Mouse (Mus musculus) hindbrain, embryonic 16.5 days (tissue): Measurements from ENCODE around the gene Rbpj. TPM values are rescaled to one million over a fixed set of nuclear protein-coding genes. Genes with fewer than 3 reads are reported as not detected.

Source experiments
- ATAC-seq: fragments of 200-750 bp; cut with Nextera tagmentation; 2 replicates; pipeline ENCODE4 v1.8.0; 2017; ENCODE audit warnings: moderate TSS enrichment, moderate library complexity
- H3K27ac ChIP-seq: fragments of 300-500 bp; sonication (generic); 2 replicates; pipeline ENCODE4 v1.5.1; 2014; ENCODE audit warnings: low read depth, mild to moderate bottlenecking, control low read depth, low read length, moderate library complexity
- H3K27me3 ChIP-seq: fragments of 300-500 bp; sonication (generic); replicated peaks from 2 replicates; pipeline ENCODE4 v1.6.1; 2014; ENCODE audit warnings: low read length; ENCODE audit not compliant: control insufficient read depth, insufficient read depth
- H3K36me3 ChIP-seq: fragments of 300-500 bp; sonication (generic); 2 replicates; pipeline ENCODE4 v1.6.1; 2014; ENCODE audit warnings: mild to moderate bottlenecking, low read length, moderate library complexity, mixed read lengths; ENCODE audit not compliant: control insufficient read depth, insufficient read depth
- H3K4me1 ChIP-seq: fragments of 300-500 bp; sonication (generic); 2 replicates; pipeline ENCODE4 v1.6.1; 2014; ENCODE audit warnings: low read depth, low read length; ENCODE audit not compliant: control insufficient read depth, insufficient read depth
- H3K4me2 ChIP-seq: fragments of 300-500 bp; sonication (generic); 2 replicates; pipeline ENCODE4 v1.6.1; 2014; ENCODE audit warnings: mild to moderate bottlenecking, low read length, control low read depth, moderate library complexity
- H3K4me3 ChIP-seq: fragments of 300-500 bp; sonication (generic); 2 replicates; pipeline ENCODE4 v1.5.1; 2014; ENCODE audit warnings: mild to moderate bottlenecking, low read length, control low read depth, moderate library complexity
- H3K9ac ChIP-seq: fragments of 300-500 bp; sonication (generic); 2 replicates; pipeline ENCODE4 v1.6.1; 2014; ENCODE audit warnings: low read depth, mild to moderate bottlenecking, control low read depth, low read length, moderate library complexity
- H3K9me3 ChIP-seq: fragments of 300-500 bp; sonication (generic); 2 replicates; pipeline ENCODE4 v1.6.1; 2014; ENCODE audit warnings: mild to moderate bottlenecking, low read length, moderate library complexity; ENCODE audit not compliant: control insufficient read depth
- WGBS: fragments of 180-500 bp; shearing (Covaris S2); extraction: QIAGEN DNeasy Blood & Tissue Kit; methylation state at CpG from one replicate; pipeline ENCODE4 v1.1.7; 2014; 5-methylcytosine and 5-hydroxymethylcytosine counted together
- polyA plus RNA-seq: library from polyadenylated mRNA; unstranded; fragments of >200 nt; fragmentation: Nextera tagmentation; extraction: Ambion mirVana; gene quantifications from 2 replicates; pipeline ENCODE4 v1.2.1, GENCODE M21; 2015

Gene Rbpj
- polyA plus RNA-seq, 1 experiment from 2014 or later, result 19.8 TPM

DNA sequence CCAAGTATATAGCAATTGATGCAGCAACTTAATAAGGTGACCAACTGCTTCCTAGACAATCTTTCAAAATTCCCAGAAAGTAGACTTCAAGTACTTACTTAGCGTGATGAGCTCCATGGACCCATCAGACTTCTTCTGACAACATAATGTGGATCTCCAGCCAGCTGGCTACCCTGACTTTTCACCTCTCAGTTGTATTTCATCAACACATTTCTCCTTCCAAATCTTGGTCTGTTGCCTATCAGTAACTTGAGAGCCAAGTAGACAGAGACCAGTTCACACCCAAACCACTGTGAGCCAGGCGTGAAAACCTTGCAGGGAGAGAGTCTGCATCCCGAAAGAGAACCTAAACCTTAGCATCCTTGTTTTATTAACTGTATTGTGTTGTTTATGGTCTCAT is 26.3 kb upstream of the Rbpj start:
- Histone ChIP-seq H3K4me2 (no peak overlapping the region), H3K9me3 (no peaks in the 10 kb centered on the region), H3K4me3 (no peak overlapping the region), H3K9ac (no peak overlapping the region), H3K4me1 (no peaks in the 10 kb centered on the region), H3K27ac (no peak overlapping the region), H3K36me3 (no peaks in the 10 kb centered on the region), H3K27me3 (no peaks in the 10 kb centered on the region)
- WGBS, result 89% methylated on average over 3 of the region's 3 CpGs
- no peak for ATAC-seq

DNA sequence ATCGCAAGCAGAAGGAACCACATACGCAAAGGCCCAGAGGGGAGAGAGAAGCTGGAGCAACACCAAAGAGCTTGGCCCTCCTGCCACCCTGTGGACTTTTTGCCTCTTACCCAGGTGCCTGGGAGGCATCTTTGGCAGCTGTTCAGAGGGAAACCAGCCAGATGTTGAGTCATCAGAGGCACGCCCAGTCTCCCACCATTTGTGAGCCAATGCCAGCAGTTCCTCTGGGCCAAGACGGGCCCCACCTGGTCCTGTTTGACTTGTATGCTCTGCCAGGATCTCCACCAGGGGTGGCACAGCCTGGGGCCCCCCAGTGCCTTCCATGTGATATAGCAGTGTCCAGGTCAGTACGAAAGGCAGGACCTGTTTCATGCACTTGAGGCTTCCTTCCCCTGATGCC is 21.9 kb upstream of the Rbpj start:
- WGBS, result 85% methylated on average over 5 of the region's 5 CpGs
- Histone ChIP-seq H3K27ac (no peak overlapping the region), H3K9me3 (no peaks in the 10 kb centered on the region), H3K9ac (no peak overlapping the region), H3K4me3 (no peak overlapping the region), H3K4me2 (no peak overlapping the region), H3K4me1 (no peaks in the 10 kb centered on the region), H3K27me3 (no peaks in the 10 kb centered on the region), H3K36me3 (no peaks in the 10 kb centered on the region)
- ATAC-seq, result no peak

DNA sequence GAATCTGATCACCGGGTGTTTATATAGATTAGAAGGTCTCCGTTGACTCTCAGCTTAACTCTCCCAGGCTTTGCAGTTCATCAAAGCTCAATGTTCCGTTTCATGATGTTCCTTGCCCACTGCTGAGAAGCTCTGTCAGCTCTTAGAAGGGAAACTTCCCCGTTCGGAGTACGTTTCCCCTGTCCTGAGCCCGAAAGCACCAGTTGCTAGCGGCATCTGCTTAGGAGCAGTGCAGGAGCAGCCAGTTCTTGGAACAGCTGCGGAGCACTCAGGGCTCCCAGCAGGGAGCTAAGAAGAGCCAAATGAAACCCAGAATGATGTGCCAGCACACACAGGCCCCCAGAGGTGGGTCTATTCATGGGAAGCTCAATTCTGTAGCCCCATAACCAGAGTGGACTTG is 15.0 kb upstream of the Rbpj start:
- WGBS, result 59% methylated on average over 9 of the region's 9 CpGs
- H3K9me3 ChIP-seq, result no peaks in the 10 kb centered on the region
- ATAC-seq, result no peak

DNA sequence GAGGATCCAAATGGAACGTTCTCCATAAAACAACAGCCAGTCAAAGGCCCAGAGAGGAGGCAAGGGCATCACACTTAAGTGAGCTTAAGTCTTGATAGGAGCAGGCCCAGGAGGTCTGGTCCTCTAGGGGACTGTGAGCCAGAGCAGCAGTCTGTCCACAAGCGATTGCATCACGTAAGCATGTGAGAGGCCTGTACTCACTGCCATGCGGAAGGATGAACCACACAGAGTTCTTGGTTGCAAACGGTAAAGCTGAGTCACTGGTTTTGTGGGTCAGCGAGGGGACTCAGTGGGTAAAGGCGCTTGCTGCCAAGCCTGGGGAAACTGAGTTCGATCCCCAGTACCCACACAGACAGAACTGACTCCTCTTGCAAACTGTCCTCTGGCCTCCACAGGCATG is 14.1 kb upstream of the Rbpj start:
- ATAC-seq, result no peak
- no peaks in the 10 kb centered on the region for H3K36me3 ChIP-seq
- no peaks in the 10 kb centered on the region for H3K9me3 ChIP-seq
- H3K4me2 ChIP-seq, result no peak overlapping the region
- H3K9ac ChIP-seq, result no peak overlapping the region
- H3K4me3 ChIP-seq, result no peak overlapping the region
- H3K4me1 ChIP-seq, result 0 out of 2 replicates have a peak, but pooled peaks cover 2% of the 10 kb centered on the region
- no peak overlapping the region for H3K27ac ChIP-seq
- WGBS, result 93% methylated on average over 8 of the region's 8 CpGs
- H3K27me3 ChIP-seq, result no peaks in the 10 kb centered on the region

More for the DNA sequence above, 15.0 kb upstream of the Rbpj start:
- no peak overlapping the region for H3K4me3 ChIP-seq
- H3K27me3 ChIP-seq, result no peaks in the 10 kb centered on the region
- H3K36me3 ChIP-seq, result no peaks in the 10 kb centered on the region
- H3K4me2 ChIP-seq, result no peak overlapping the region
- no peak overlapping the region for H3K27ac ChIP-seq
- H3K4me1 ChIP-seq, result 0 out of 2 replicates have a peak, but pooled peaks cover 2% of the 10 kb centered on the region
- no peak overlapping the region for H3K9ac ChIP-seq

DNA sequence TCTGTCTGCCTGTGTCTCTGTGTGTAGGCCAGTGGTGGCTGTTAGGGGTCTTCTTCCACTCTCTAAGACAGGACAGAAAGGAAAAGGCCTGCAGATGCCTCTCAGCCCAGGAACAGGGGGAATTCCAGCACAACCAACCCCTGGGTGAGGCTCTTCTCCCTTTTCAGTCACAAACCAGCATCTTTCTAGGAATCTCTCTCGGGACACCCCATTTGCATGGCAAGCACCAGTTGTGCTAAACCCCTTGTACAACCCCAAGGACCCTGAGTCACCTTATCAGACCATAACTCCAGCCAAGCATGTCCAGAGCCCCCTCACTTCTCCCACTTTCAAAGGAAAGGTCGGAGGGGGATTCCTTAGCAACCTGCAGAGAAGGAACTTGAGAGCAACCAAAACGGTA is 13.0 kb upstream of the Rbpj start:
- 0 out of 2 replicates have a peak, but pooled peaks cover 2% of the 10 kb centered on the region for H3K4me1 ChIP-seq
- ATAC-seq, result no peak
- H3K36me3 ChIP-seq, result no peaks in the 10 kb centered on the region
- H3K27ac ChIP-seq, result no peak overlapping the region
- no peaks in the 10 kb centered on the region for H3K27me3 ChIP-seq
- no peak overlapping the region for H3K9ac ChIP-seq
- H3K9me3 ChIP-seq, result no peaks in the 10 kb centered on the region
- no peak overlapping the region for H3K4me3 ChIP-seq
- H3K4me2 ChIP-seq, result no peak overlapping the region
- WGBS, result 60% methylated on average over 3 of the region's 3 CpGs

DNA sequence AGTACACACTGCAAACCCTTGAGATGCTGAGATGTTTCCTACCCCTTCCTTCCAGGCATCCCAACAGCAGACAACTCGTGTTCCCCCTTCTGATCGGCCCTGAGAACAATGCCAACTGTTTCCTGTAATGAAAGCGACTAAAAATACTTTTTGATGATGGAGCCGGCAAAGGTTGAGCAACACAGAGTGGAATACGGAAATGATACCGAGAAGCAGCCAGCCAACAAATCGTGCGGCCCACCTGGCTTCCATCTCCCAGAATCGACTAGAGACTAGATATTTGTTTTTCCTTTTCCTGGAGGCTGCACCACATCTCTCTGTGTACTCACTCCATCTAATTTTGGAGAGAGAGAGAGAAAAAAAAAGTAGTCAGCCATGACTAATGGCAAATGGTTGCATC is 11.2 kb upstream of the Rbpj start:
- no peaks in the 10 kb centered on the region for H3K9me3 ChIP-seq
- H3K27me3 ChIP-seq, result no peaks in the 10 kb centered on the region
- no peak overlapping the region for H3K4me3 ChIP-seq
- ATAC-seq, result no peak
- H3K9ac ChIP-seq, result no peak overlapping the region
- H3K4me2 ChIP-seq, result no peak overlapping the region
- H3K4me1 ChIP-seq, result 0 out of 2 replicates have a peak, but pooled peaks cover 2% of the 10 kb centered on the region
- 84% methylated on average over 9 of the region's 9 CpGs for WGBS
- H3K27ac ChIP-seq, result no peak overlapping the region
- no peaks in the 10 kb centered on the region for H3K36me3 ChIP-seq

DNA sequence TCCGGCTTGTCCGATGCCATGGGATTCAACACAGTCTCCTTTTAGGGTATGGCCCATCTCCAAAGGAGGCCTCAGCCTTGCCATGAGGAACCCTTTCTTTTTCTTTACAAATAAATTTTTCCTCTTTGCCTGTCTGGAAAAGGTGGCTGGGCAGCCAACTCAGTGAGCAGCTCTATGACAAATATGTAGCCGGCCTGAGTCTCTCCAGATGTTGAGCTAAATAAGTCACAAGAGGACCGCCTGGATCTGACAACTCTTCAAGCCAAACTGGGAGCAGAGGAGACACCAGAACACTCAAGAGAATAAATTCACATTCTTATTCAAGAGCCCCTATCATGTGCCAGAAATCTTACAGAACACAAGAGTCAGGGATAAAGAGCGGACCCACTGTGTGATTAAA is 10.5 kb upstream of the Rbpj start:
- Histone ChIP-seq H3K4me3 (no peak overlapping the region), H3K27me3 (no peaks in the 10 kb centered on the region), H3K36me3 (no peaks in the 10 kb centered on the region), H3K9me3 (no peaks in the 10 kb centered on the region), H3K4me1 (0 out of 2 replicates have a peak, but pooled peaks cover 2% of the 10 kb centered on the region), H3K27ac (no peak overlapping the region), H3K9ac (no peak overlapping the region), H3K4me2 (no peak overlapping the region)
- no peak for ATAC-seq
- WGBS, result 91% methylated on average over 5 of the region's 5 CpGs

DNA sequence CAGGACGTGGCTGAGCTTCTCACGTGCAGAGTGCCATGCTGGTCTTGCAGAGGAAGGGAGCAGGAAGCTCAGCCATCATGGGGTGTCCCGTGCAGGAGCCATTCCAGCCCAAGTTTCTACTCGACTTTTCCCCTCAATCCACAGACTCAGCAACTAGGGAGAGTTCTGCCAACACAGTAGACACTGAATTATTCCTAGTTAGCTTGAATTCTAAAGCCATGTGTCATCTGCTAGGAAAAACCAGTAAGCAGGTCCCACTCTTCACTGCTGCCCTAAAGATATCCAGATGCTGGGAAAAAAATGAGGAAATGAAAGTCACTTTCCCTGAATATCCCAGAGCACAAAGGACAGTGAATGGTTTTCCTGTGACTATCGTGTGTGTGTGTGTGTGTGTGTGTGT is 5.8 kb upstream of the Rbpj start:
- Histone ChIP-seq H3K9ac (no peak overlapping the region), H3K4me3 (no peak overlapping the region), H3K27me3 (no peaks in the 10 kb centered on the region), H3K4me1 (no peaks in the 10 kb centered on the region), H3K9me3 (no peaks in the 10 kb centered on the region), H3K36me3 (no peaks in the 10 kb centered on the region), H3K4me2 (no peak overlapping the region), H3K27ac (no peak overlapping the region)
- WGBS, result 78% methylated on average over 5 of the region's 5 CpGs
- ATAC-seq, result no peak

DNA sequence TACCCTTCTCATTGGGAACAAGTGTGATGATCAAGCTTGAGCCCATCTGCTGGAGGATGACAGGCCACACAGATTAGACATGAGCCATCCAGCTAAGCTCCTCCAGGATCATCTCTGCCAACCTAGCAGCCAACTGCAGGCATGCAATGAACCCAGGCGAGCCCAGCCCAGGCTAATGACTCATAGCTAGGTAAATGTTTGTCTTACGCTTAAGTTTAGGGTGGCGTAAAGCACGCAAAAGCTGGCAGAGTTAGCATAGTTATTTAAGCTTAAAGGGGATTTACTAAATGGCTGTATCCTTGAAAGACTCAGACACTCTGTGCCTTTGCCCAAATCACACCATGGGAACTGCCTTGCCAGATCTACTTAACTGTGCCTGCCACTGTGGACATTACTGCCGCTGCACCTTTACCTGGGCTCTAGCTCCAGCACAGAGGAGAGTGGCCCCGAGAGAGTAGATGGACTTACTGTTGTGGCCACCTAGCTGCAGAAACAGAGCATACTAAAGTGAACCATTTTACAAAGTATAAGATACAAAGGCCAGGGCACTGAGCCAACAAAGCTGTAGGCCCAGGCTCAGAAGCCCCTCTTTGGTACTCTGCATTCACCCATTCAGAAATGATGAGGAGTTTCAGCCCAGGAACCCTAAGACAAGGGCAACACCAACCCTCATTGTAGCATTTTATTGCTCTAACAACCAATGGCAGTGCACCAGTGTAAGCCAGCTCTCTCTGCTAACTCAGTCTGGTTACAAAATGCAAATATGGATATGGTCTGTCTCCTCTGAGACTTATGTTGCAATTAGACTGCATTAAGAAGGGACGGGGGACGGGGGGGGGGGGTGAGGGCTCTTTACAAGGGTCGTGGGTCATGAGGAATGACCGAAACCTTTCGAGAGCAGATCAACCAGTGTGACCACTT is 2.6 kb upstream of the Rbpj start:
- Histone ChIP-seq H3K9ac (no peak overlapping the region), H3K4me2 (no peak overlapping the region), H3K27me3 (no peaks in the 10 kb centered on the region; the same call in 1 of the 2 replicates), H3K4me1 (no peaks in the 10 kb centered on the region), H3K36me3 (no peaks in the 10 kb centered on the region), H3K4me3 (no peak overlapping the region), H3K9me3 (no peaks in the 10 kb centered on the region), H3K27ac (no peak overlapping the region)
- 82% methylated on average over 11 of the region's 11 CpGs for WGBS
- no peak for ATAC-seq
